Mouse (Mus musculus) E14TG2a.4 (cell line): Measurements from ENCODE around the gene Dot1l.

ENCODE experiments used
- CTCF ChIP-seq: conservative IDR thresholded peaks from 2 replicates; pipeline ENCODE4 v1.5.1; 2014; ENCODE audit warnings: low read length
- NANOG ChIP-seq: IDR thresholded peaks from 2 replicates; pipeline ENCODE4 v1.6.1; 2014; ENCODE audit warnings: borderline replicate concordance, low read length, mixed read lengths
- POU5F1 ChIP-seq: IDR thresholded peaks from 2 replicates; pipeline ENCODE4 v1.6.1; 2014; ENCODE audit warnings: low read length, borderline replicate concordance

DNA sequence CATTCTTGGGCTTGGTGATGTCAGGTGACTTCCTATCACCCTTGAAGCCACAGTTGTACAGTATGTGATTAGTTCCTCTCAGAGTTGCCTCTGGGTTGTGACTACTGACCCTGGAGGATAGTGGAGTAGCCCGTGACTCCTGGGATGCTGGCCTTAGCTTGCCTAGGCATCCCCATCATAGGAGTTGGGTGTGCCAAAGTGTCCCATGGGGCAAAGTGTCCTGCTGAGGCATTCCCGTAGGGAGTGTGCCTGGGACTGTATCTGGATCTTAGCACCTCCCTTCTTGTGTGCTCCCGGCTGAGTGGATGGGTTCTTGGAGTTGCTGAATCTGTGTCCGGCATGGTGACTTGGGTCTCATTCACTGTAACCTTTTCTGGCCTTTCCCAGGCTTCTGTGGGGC, 20.0 kb downstream of the Dot1l start:
- TF ChIP-seq CTCF (no peak), NANOG (no peak), POU5F1 (no peak)
